Mouse (Mus musculus) embryonic fibroblast, embryonic 13.5 days (primary cell): Measurements from ENCODE around the gene Ntn5.

Experiments used
- CTCF ChIP-seq: IDR thresholded peaks from 2 replicates; pipeline ENCODE4 v1.5.1; 2011; ENCODE audit warnings: mild to moderate bottlenecking, control low read depth, low read length, moderate library complexity, borderline replicate concordance; ENCODE audit not compliant: insufficient read depth
- POLR2A ChIP-seq: IDR thresholded peaks from 2 replicates; pipeline ENCODE4 v1.6.1; 2011; ENCODE audit warnings: low read depth, mild to moderate bottlenecking, control low read depth, low read length, moderate library complexity

GRCm38 (mm10) chr7:45704046-45704559 is 20.3 kb downstream of the Ntn5 start:
- peak; percentile 69 for TF ChIP-seq POLR2A
- no peak for TF ChIP-seq CTCF
